Mouse (Mus musculus) lung, embryonic 15.5 days (tissue): ENCODE data around the gene Rbms3. TPM values are rescaled to one million over a fixed set of nuclear protein-coding genes. Genes with fewer than 3 reads are reported as not detected.

Experiments used
- ATAC-seq: fragments of 200-750 bp; cut with Nextera tagmentation; 2 replicates; pipeline ENCODE4 v1.8.0; 2017; ENCODE audit warnings: moderate number of reproducible peaks, borderline replicate concordance; ENCODE audit not compliant: low FRiP score, low TSS enrichment; ENCODE audit errors: extremely low read depth
- H3K27ac ChIP-seq: fragments of 300-500 bp; sonication (generic); 2 replicates; pipeline ENCODE4 v1.5.1; 2015; ENCODE audit warnings: moderate library complexity, mild to moderate bottlenecking, inconsistent platforms
- H3K27me3 ChIP-seq: fragments of 300-500 bp; sonication (generic); 2 replicates; pipeline ENCODE4 v1.6.1; 2015; ENCODE audit warnings: inconsistent platforms
- H3K36me3 ChIP-seq: fragments of 300-500 bp; sonication (generic); 2 replicates; pipeline ENCODE4 v1.6.1; 2015; ENCODE audit warnings: inconsistent platforms
- H3K4me1 ChIP-seq: fragments of 300-500 bp; sonication (generic); 2 replicates; pipeline ENCODE4 v1.6.1; 2015; ENCODE audit warnings: inconsistent platforms
- H3K4me2 ChIP-seq: fragments of 300-500 bp; sonication (generic); 2 replicates; pipeline ENCODE4 v1.6.1; 2015; ENCODE audit warnings: inconsistent platforms, mild to moderate bottlenecking, moderate library complexity
- H3K4me3 ChIP-seq: fragments of 300-500 bp; sonication (generic); 2 replicates; pipeline ENCODE4 v1.5.1; 2015; ENCODE audit warnings: mild to moderate bottlenecking, inconsistent platforms
- H3K9ac ChIP-seq: fragments of 300-500 bp; sonication (generic); 2 replicates; pipeline ENCODE4 v1.6.1; 2015; ENCODE audit warnings: inconsistent platforms
- H3K9me3 ChIP-seq: fragments of 300-500 bp; sonication (generic); 2 replicates; pipeline ENCODE4 v1.6.1; 2016; ENCODE audit warnings: inconsistent platforms
- WGBS: fragments of 180-500 bp; shearing (Covaris S2); methylation state at CpG from one replicate; pipeline ENCODE4 v1.1.7; 2015; 5-methylcytosine and 5-hydroxymethylcytosine counted together
- polyA plus RNA-seq: library from polyadenylated mRNA; unstranded; fragments of >200 nt; fragmentation: Nextera tagmentation; extraction: Ambion mirVana; gene quantifications from 2 replicates; pipeline ENCODE4 v1.2.1, GENCODE M21; 2015

Rbms3 gene
- polyA plus RNA-seq, 1 experiment from 2014 or later = 105 TPM

DNA sequence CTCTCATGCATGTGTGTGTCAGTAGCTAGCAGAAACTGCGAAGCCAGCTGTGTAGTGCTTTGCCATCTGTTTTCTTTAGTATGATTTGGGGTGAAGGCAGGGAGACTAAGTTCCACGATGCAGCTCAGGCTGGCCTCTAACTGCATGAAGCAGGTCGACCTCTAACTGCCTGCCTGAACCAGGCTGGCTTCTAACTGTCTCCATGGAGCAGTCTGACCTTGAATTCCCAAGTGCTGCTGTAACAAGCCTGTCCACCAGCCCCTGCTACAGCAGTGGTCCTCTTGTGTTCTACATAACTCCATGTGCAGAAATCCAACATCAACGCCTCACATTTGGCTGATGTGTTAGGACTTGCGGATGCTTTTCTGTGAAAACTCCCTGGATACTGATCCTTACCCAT, 1009.3 kb downstream of the Rbms3 start:
- ATAC-seq = no peak

DNA sequence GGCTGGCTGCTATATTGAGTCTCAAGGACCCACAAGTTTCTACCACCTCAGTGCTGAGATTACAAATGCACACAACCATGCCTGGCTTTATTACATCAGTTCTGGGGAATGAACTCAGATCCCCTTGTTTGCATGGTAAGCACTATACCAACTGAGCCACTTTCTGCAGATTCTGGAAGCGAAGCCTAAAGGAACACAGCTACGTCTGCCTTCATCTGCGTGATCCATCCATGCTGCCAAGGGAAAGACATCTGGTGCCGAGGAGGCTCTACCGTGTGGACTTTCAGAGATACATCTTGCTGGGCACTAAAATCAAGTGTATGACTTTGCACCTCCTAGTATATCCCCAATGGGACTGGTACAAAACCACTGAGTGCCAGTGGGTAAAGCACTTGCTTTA, 1010.8 kb downstream of the Rbms3 start:
- no peak overlapping the region for H3K9ac ChIP-seq
- 92% methylated on average over 5 of the region's 5 CpGs for WGBS
- no peak overlapping the region for H3K4me2 ChIP-seq
- ATAC-seq = no peak
- no peak overlapping the region for H3K27ac ChIP-seq
- H3K27me3 ChIP-seq = no peaks in the 10 kb centered on the region
- H3K4me3 ChIP-seq = no peak overlapping the region
- H3K36me3 ChIP-seq = no peaks in the 10 kb centered on the region
- no peaks in the 10 kb centered on the region for H3K4me1 ChIP-seq
- no peaks in the 10 kb centered on the region for H3K9me3 ChIP-seq

More for the DNA sequence above, 1009.3 kb downstream of the Rbms3 start:
- Histone ChIP-seq H3K27me3 (no peaks in the 10 kb centered on the region), H3K4me2 (no peak overlapping the region), H3K36me3 (no peaks in the 10 kb centered on the region), H3K27ac (no peak overlapping the region), H3K4me1 (no peaks in the 10 kb centered on the region), H3K9ac (no peak overlapping the region), H3K9me3 (no peaks in the 10 kb centered on the region), H3K4me3 (no peak overlapping the region)
- 72% methylated on average over 5 of the region's 5 CpGs for WGBS

DNA sequence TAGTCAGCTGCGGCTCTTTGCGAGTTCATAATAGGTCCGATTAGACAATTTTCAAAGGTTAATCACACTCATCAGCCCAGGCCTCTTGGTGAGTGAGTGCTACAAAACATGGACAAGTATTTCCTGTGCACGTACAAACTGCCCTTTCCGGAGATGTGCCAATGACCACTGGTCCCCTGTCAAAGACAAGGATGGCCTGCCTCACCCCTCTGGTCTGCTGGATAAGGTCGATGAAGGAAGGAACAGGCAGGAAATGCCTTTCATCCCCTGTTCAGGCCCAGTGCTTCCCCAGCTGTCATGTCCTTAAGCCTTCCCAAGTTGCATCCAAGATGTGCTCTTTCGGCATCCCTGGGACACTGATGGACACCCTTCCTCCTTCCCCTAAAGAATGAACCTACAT, 1016.4 kb downstream of the Rbms3 start:
- Histone ChIP-seq H3K4me1 (no peaks in the 10 kb centered on the region), H3K9me3 (no peaks in the 10 kb centered on the region), H3K27ac (no peak overlapping the region), H3K4me2 (no peak overlapping the region), H3K9ac (no peak overlapping the region), H3K36me3 (no peaks in the 10 kb centered on the region), H3K4me3 (no peak overlapping the region), H3K27me3 (no peaks in the 10 kb centered on the region)
- 54% methylated on average over 7 of the region's 7 CpGs for WGBS
- ATAC-seq = no peak

DNA sequence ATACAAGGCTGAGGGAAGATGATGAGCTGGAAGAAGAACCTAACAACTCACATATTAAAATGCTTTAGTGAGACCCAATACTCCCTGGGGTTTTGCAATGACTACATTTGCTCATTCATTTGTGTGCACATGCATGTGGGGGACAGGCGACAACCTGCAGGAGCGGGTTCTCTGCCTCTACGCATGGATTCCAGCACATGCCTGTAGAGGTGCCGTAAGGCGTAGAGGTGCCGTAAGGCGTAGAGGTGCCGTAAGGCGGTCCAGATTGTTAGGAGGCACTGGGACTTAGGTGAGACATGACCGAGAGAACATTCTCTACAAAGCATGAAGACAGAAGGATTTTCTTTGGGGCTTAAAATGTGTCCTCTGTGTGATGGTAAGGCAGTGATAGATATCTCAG, 1033.7 kb downstream of the Rbms3 start:
- Histone ChIP-seq H3K27me3 (no peaks in the 10 kb centered on the region), H3K4me1 (no peaks in the 10 kb centered on the region), H3K4me2 (no peak overlapping the region), H3K9me3 (no peaks in the 10 kb centered on the region), H3K9ac (no peak overlapping the region), H3K36me3 (no peaks in the 10 kb centered on the region), H3K27ac (no peak overlapping the region), H3K4me3 (no peak overlapping the region)
- WGBS = 94% methylated on average over 10 of the region's 10 CpGs
- ATAC-seq = no peak

DNA sequence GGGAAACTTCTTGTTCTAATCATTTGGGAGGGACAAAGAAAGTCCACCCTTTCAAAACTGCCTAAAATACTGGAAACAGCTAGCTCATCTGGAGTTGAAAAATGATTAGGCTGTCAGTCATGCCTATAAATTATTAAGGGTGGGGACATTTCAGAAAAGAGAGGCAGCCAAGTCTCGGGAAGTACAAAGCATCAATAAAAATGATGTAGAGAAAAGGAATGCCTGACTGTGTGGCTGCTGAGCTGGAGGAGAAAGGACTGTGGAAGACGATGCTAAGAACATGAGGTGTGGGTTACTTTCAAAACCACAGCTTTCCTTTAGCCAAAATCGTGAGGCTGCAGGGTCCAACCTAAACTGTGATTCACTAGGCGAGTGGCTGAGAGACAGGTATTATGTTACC, 1037.2 kb downstream of the Rbms3 start:
- Histone ChIP-seq H3K36me3 (no peaks in the 10 kb centered on the region), H3K9ac (no peak overlapping the region), H3K4me1 (no peaks in the 10 kb centered on the region), H3K27ac (no peak overlapping the region), H3K9me3 (no peaks in the 10 kb centered on the region), H3K4me3 (no peak overlapping the region), H3K4me2 (no peak overlapping the region), H3K27me3 (no peaks in the 10 kb centered on the region)
- WGBS = 78% methylated on average over 4 of the region's 4 CpGs
- ATAC-seq = no peak

DNA sequence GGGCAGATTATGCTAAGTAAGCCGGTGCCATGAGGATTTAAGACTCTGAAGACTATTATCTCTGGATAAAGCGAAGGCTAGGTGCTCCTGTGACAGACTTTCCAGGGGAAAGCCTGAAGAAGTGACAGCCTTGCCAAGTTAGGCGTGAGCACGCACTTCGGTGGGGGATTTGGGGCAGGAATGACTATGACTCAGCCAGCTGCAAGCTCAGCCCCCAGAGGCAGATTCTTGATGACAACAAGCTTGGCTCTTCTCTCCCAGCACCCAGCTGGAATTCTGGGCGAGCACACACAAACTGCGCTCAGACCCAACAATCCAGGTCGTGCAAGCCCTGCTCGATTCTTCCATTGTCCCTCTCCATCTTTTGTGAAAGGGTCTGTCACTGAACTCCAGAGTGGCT, 1038.6 kb downstream of the Rbms3 start:
- Histone ChIP-seq H3K4me2 (no peak overlapping the region), H3K27ac (no peak overlapping the region), H3K4me1 (no peaks in the 10 kb centered on the region), H3K4me3 (no peak overlapping the region), H3K9ac (no peak overlapping the region), H3K9me3 (no peaks in the 10 kb centered on the region), H3K27me3 (no peaks in the 10 kb centered on the region), H3K36me3 (no peaks in the 10 kb centered on the region)
- WGBS = 83% methylated on average over 9 of the region's 9 CpGs
- no peak for ATAC-seq

DNA sequence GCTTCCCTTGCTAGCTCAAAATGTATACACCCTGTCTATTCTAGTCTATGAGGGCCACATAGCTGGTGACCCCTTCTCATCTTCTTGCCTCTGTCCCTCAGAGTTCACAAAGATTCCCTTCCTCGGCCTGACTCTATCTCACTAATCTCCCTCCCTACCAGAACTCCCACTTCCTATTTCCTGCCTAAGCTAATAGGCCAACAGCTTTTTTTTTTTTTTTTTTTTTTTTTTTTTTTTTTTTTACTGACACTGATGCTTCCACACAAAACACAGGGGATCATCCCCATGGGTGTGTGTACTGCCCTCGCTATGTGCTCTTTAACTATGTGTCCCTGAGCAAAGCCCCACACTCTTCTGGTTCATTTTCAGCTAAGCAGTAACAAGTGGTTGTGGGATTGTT, 1060.0 kb downstream of the Rbms3 start:
- Histone ChIP-seq H3K27ac (no peak overlapping the region), H3K9ac (no peak overlapping the region), H3K9me3 (no peaks in the 10 kb centered on the region), H3K27me3 (no peaks in the 10 kb centered on the region), H3K4me3 (no peak overlapping the region), H3K4me1 (no peaks in the 10 kb centered on the region), H3K36me3 (no peaks in the 10 kb centered on the region), H3K4me2 (no peak overlapping the region)
- WGBS = 57% methylated on average over 2 of the region's 2 CpGs
- no peak for ATAC-seq

DNA sequence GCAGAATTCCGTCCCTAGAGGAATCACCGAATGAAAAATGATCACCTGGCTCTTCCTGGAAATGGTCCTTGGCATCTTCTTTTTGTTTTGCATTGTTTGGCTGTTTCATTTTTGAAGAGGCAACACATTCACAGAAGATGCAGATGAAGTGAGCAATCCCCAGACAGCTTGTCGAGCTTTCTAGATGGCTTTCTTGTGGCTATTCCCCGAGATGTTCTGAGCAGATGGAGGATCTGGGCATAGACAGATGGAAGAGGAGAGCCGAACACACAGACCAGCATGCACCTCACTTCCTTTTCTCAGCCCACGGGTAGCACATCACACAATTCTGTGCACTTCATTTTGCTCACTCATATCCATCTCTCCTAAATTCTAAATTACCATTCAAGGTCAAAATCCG, 1063.0 kb downstream of the Rbms3 start:
- H3K36me3 ChIP-seq = no peaks in the 10 kb centered on the region
- H3K27ac ChIP-seq = no peak overlapping the region
- no peak overlapping the region for H3K4me3 ChIP-seq
- 84% methylated on average over 7 of the region's 7 CpGs for WGBS
- no peak overlapping the region for H3K4me2 ChIP-seq
- no peaks in the 10 kb centered on the region for H3K9me3 ChIP-seq
- ATAC-seq = no peak
- no peaks in the 10 kb centered on the region for H3K4me1 ChIP-seq
- H3K27me3 ChIP-seq = no peaks in the 10 kb centered on the region
- no peak overlapping the region for H3K9ac ChIP-seq

DNA sequence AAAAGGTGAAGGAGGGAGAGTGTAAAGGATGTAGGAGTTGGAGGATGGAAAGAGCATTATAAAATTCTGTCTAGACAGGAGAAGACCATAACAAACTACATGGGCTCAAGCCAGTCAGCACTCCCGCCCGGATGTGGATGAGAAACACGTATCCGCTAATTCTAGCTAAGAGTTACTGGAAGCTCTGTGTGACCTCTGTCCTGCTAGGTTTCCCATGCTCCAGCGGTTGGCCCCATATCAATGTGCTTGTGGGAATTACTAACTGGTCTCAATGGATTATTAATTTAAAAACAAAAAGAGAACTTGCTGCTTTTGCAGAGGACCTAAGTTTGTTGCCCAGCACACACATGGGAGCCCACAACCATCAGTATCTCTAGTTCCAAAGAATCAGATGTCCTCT, 1071.9 kb downstream of the Rbms3 start:
- no peak overlapping the region for H3K4me2 ChIP-seq
- no peak overlapping the region for H3K9ac ChIP-seq
- no peak overlapping the region for H3K4me3 ChIP-seq
- no peak for ATAC-seq
- H3K9me3 ChIP-seq = no peaks in the 10 kb centered on the region
- no peaks in the 10 kb centered on the region for H3K36me3 ChIP-seq
- WGBS = 86% methylated on average over 5 of the region's 5 CpGs
- no peaks in the 10 kb centered on the region for H3K27me3 ChIP-seq
- H3K27ac ChIP-seq = no peak overlapping the region
- no peaks in the 10 kb centered on the region for H3K4me1 ChIP-seq

DNA sequence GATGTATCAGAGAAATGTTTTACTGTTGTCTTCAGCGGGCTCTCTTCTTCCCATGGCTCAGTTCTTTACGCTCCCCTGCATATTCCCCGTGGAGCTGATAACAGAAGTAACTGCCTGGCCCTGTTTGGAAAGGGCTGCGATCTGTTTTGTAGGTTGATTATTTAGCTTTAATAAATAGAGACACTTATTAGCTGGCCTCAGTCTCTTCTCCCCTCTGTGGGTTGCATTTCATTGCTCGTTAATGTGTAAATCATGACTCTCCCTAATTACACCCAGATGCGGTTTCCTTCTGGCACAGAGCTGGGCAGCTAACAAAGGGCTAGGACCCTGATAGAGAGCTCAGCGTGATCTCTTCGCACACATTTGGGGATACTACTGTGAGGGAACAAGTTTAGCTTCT, 1073.1 kb downstream of the Rbms3 start:
- H3K36me3 ChIP-seq = no peaks in the 10 kb centered on the region
- 55% methylated on average over 8 of the region's 8 CpGs for WGBS
- ATAC-seq = no peak
- H3K4me2 ChIP-seq = no peak overlapping the region
- no peaks in the 10 kb centered on the region for H3K9me3 ChIP-seq
- no peak overlapping the region for H3K27ac ChIP-seq
- no peaks in the 10 kb centered on the region for H3K4me1 ChIP-seq
- H3K4me3 ChIP-seq = no peak overlapping the region
- H3K27me3 ChIP-seq = no peaks in the 10 kb centered on the region
- H3K9ac ChIP-seq = no peak overlapping the region

DNA sequence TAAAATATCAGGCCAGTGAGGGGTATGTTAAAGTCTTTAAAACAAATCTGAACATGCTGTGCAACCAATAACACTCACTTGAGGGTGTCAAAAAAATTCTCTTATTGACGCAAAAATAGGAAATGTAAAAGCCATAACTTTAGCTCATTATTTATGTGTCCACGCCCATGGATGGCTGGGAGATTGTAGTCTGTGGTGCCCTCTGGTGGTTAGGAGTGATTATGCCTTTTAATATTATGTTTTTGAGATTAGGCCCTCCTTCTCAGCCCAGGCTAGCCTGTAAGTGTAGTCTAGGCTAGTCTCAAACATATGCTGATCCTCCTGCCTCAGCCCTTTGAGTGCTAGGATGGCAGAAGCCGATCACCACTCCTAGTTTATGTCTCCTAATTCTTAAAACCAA, 1076.5 kb downstream of the Rbms3 start:
- WGBS = 83% methylated on average over 3 of the region's 3 CpGs
- H3K4me3 ChIP-seq = no peak overlapping the region

DNA sequence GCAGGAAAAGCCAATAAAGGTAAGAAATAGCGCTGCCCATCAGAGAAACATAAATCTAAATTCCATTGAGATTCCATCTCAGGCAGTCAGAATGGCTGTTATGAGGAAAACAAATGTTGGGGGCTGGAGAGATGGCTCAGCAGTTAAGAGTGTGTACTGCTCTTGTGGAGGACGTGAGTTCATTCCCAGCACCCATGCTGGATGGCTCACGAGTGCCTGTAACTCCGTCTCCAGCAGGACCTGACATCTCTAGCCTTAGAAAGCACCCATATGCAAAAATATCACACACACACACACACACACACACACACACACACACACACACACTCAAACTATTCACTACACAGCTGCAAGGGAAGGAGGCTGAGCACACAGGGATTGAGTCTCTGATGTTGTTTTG, 1083.6 kb downstream of the Rbms3 start:
- H3K9ac ChIP-seq = no peak overlapping the region
- no peak for ATAC-seq
- peaks cover 4% of the 10 kb centered on the region; the same call in 1 of the 2 replicates for H3K4me1 ChIP-seq
- WGBS = 82% methylated on average over 4 of the region's 4 CpGs
- H3K36me3 ChIP-seq = no peaks in the 10 kb centered on the region
- no peak overlapping the region for H3K27ac ChIP-seq
- H3K9me3 ChIP-seq = no peaks in the 10 kb centered on the region
- no peak overlapping the region for H3K4me2 ChIP-seq
- no peak overlapping the region for H3K4me3 ChIP-seq
- H3K27me3 ChIP-seq = no peaks in the 10 kb centered on the region

More for the DNA sequence above, 1076.5 kb downstream of the Rbms3 start:
- Histone ChIP-seq H3K4me1 (no peaks in the 10 kb centered on the region), H3K27ac (no peak overlapping the region), H3K9ac (no peak overlapping the region), H3K4me2 (no peak overlapping the region), H3K9me3 (no peaks in the 10 kb centered on the region), H3K36me3 (no peaks in the 10 kb centered on the region), H3K27me3 (no peaks in the 10 kb centered on the region)
- no peak for ATAC-seq

DNA sequence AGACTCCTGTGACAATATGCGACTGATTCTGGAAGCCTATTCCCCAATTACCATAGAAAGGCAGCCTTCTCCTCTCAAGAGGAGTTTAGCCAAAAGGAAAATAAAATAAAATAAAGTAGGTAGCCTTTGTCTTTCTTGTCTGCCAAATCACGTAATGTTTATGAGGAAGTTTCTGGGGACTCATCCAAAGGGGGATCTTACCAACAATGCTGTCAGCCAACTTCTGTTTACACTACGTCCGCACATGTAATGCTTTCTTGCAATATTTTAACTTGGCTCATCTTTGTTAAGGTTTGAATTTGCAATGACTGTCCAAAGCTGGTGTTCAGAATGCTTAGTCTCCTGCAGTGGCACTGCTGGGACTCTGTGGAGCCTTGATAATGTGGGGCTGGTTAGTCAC, 1086.9 kb downstream of the Rbms3 start:
- Histone ChIP-seq H3K27me3 (no peaks in the 10 kb centered on the region), H3K9me3 (no peaks in the 10 kb centered on the region), H3K27ac (peak overlapping the region; percentile 53), H3K4me3 (no peak overlapping the region), H3K36me3 (no peaks in the 10 kb centered on the region), H3K4me2 (no peak overlapping the region), H3K4me1 (peaks cover 4% of the 10 kb centered on the region; the same call in 1 of the 2 replicates), H3K9ac (no peak overlapping the region)
- ATAC-seq = no peak
- whole genome bisulfite sequencing = 48% methylated on average over 4 of the region's 4 CpGs
